Mouse (Mus musculus): ENCODE data around the gene Dse.
A peak's percentile ranks its signal among the peaks of the same experiment; 100 is the strongest.
"Not testable (repeated sequence)": the region's sequence is repeated elsewhere in the genome, so short reads cannot be mapped to it uniquely, and the experiment has no call there.

Dse gene

GRCm38 (mm10) chr10:34207503-34207850, at the start of gene Dse:
Gene Dse, minus strand, starts transcription at chr10:34207715.
- no peak for DNase-seq

DNA sequence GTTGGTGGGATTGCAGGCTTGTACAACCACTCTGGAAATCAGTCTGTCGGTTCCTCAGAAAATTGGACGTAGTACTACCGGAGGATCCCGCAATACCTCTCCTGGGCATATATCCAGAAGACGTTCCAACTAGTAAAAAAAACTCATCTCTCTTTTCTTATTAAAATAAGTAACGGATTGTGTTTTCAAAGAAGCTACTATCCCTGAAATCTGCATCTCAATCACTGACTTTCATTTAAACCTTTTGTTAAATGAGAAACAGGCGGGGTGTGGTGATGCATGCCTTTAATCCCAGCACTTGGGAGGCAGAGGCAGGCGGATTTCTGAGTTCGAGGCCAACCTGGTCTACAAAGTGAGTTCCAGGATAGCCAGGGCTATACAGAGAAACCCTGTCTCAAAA, 45.3 kb upstream of the Dse start:
- DNase-seq: not testable (repeated sequence)

DNA sequence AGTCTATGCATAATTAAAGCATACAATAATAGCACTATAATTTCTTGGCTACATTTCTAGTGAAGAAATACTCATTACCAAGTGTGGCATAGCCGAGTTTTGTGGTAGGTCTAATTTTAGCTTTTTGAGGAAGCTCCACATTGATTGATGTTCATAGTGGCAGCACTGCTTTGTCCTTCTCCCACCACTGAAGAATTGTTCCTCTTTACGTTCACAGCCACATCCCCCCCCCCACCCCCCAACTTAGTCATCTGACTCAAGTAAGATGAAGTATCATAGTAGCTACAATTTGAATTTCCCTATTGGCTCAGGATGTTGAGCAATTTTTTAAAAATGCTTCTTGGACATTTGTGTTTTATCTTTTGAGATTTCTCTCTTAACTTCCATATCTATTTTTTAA, 42.1 kb upstream of the Dse start:
- no peak for DNase-seq

DNA sequence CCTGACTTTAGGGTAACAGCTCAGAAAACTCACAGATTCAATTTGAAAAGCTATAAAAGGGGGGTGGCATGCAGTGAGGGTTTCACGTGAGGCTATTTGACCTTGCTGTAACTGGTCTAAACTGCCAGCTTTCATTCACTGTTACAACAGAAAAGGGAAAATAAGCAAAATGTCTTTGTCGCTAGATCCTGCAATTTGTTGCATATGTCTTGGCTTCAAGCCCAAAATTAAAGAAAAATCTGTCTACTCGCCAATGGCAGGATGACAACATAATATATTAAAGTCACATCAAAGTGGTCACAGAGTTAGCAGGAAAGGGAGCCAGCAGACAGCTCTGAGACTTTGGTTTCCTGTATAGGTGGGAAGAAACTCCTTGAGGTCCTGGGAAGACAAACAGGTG, 40.2 kb upstream of the Dse start:
- DNase-seq: no peak

- DNase-seq: no peak
Measured at GRCm38 (mm10) chr10:34246106-34246505, 38.6 kb upstream of the Dse start.

- no peak for DNase-seq
Measured at GRCm38 (mm10) chr10:34244745-34245144, 37.2 kb upstream of the Dse start.

DNA sequence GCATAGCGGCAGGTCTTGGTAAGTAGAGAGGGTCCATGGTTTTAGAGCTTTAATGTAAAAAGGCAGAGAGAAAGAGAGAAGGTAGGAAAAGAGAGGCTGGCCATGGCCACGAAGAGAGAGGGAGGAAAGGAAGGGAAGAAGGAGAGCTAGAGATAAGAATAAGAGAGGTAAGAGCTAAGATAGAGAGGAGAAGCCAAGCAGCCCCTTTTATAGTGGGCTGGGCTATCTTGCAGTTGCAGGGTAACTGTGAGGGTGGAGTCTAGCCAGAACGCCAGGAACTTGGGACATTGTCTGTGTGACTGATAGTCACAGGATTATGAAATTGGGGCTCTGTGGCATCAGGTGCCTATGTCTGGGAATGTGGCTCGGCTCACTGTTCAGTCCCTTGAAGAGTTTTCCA, 31.0 kb upstream of the Dse start:
- DNase-seq: no peak

- no peak for DNase-seq
Measured at GRCm38 (mm10) chr10:34236569-34236968, 29.1 kb upstream of the Dse start.

GRCm38 (mm10) chr10:34235384-34235783, 27.9 kb upstream of the Dse start:
- DNase-seq: no peak

DNA sequence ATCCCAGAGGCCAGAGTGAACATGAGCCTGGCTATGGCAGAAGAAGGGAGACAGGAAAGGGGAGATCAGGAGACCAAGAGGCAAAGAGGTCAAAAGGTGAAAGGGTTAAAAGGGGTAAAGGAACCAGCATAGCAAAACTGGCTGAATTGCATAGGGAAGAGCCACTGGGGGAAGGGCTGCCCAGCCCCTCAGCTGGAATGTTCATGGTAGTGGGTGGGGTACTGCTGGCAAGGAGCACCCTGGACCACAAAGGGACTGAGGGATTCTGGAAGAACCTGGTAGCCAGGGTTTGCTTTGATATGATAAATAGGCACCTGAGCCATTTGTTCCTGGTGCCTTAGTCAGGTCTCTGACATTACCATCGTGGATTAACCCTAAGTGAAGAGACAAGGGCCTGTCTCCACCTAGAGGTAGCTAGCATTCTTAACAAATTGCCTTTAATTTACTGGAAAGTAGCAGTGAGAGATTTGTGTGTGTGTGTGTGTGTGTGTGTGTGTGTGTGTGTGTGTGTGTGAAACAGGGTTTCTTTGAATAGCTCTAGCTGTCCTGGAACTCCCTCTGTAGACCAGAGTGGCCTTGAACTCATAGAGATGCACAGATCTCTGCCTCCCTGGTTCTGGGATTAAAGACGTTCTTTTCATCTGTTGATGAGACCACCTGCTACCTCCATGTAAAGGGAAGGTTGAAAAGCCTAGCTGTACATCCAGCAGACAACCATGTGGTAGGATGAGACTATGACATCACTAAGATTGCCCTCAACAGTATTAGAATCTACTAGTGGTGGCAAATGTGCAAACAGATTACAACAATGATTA, 26.6 kb upstream of the Dse start:
- no peak for DNase-seq

GRCm38 (mm10) chr10:34233418-34233817, 25.9 kb upstream of the Dse start:
- DNase-seq: no peak

DNA sequence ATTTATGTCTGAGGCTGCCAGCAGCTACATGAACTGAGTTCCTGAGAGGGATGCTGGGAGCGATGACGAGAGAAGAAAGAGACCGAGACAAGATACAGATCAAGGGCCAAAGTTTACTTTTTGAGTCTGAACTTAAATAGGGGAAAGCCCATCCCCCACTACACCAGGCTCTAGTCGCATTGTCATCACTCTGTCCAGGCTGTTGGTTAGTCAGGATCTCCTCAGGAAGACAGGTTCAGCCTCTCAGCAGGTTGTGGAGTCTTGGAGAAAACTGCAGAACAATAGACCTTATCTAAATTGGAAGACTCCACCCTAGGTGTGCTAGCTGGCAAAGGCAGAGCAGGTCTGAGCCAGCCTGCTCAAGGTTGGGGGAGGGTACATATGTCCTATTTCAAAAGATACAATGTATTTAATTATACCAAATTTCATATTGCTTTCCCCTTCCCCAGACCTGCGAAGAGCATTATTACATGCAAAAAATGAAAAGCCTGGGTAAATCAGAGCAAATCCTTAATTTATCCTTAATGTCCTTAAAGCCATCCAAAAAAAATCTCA, 22.7 kb upstream of the Dse start:
- DNase-seq: no peak

GRCm38 (mm10) chr10:34229491-34229890, 22.0 kb upstream of the Dse start:
- DNase-seq: no peak

DNA sequence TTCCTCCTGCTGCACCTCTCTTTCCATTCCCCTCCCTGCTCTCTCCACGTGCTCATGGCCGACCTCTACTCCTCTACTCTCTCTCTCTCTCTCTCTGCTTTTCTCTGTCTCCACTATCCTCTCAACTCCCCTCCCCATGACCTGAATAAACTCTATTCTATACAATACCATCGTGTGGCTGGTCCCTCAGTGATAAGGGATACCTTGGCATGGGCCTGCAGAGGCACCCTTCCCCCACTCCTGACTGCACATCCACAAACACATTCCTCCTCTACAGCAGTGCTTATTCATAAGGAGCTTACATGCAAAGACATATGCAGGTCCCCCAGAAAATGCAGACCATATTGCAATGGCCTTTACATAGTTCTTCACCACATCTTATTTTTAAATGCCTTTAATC, 16.1 kb upstream of the Dse start:
- DNase-seq: no peak

- no peak for DNase-seq
Measured at GRCm38 (mm10) chr10:34221909-34222620, 14.6 kb upstream of the Dse start.

GRCm38 (mm10) chr10:34218191-34218590, 10.7 kb upstream of the Dse start:
- no peak for DNase-seq

GRCm38 (mm10) chr10:34215667-34216066, 8.2 kb upstream of the Dse start:
- DNase-seq: no peak

GRCm38 (mm10) chr10:34209951-34210350, 2.4 kb upstream of the Dse start:
- no peak for DNase-seq

- no peak for DNase-seq
Measured at GRCm38 (mm10) chr10:34208031-34208430, 516 bp upstream of the Dse start.

GRCm38 (mm10) chr10:34206783-34207502, 572 bp downstream of the Dse start:
- DNase-seq: peak; percentile 8

GRCm38 (mm10) chr10:34206436-34206782, 1.1 kb downstream of the Dse start:
- DNase-seq: no peak

DNA sequence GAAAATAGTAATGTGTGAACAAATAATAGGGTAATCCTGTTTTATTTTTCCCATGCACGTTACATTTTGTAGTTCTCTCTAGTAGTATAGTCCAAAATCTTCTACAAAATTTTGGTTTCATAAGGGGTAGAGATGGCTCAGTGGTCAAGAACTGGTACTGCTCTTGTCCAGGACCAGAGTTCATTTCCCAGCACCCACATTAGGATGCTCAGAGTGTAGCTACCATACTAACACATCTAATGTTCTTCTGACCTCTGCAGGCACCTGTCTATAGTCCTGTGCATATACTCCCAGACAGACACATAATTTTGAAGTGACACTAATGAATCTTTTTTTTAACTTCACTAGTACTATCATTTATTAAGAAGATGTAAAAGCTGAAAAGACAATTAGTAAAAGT, 1.7 kb downstream of the Dse start:
- no peak for DNase-seq

DNA sequence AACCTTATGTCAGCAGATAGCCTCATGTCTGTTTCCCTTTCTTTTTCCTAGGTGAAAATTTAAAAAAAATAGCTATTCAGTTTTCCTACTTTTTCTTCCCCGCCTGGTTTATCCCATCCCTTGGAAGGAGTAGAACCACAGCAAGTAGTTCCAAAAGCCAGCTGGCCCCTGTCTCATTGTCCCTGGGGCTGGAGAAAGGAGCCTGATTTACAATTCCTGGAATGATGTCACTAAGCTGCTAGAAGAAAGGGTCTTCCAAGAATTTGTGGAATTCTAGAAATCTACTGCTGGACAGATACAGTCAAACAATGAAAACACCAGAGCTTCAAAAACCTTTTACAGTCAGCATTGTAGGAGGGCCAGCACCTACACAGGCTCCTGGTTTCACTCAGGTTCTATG, 6.8 kb downstream of the Dse start:
- DNase-seq: no peak

GRCm38 (mm10) chr10:34198574-34198973, 8.9 kb downstream of the Dse start:
- DNase-seq: no peak

All from cerebellum, adult 9-11 months (tissue).